Mouse (Mus musculus) layer of hippocampus, postnatal 10 days (tissue): ENCODE data around the gene Gpr87. TPM values are rescaled to one million over a fixed set of nuclear protein-coding genes. Genes with fewer than 3 reads are reported as not detected.
"Not testable (repeated sequence)": the region's sequence is repeated elsewhere in the genome, so short reads cannot be mapped to it uniquely, and the experiment has no call there.

Experiments used
- DNase-seq, 2 experiments: peaks; one replicate each; pipeline ENCODE4 v3.0.0; 2021; ENCODE audit warnings: low spot score in 2 of 2
- total RNA-seq, 2 experiments: library from RNA; stranded (reverse); gene quantifications; 2 replicates each; pipeline ENCODE4 v1.2.3; 2021

Gpr87 gene
- total RNA-seq, 2 experiments from 2014 or later: not detected

DNA sequence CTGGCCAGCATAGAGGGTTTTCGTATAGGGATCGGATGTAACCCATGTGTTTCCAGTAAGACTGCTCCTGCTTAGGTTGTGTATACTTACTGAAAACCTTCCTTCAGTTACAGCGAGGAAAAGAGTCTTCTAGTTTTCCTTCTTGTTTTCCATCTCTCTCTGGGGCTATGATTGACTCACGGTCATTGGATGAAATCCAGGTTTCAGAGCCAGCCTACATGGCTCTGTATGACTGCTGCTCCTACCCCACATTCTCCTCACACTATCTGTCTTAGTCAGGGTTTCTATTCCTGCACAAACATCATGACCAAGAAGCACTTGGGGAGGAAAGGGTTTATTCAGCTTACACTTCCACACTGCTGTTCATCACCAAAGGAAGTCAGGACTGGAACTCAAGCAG, 54.0 kb downstream of the Gpr87 start:
- DNase-seq: not testable (repeated sequence)

GRCm38 (mm10) chr3:59140115-59140514, 54.8 kb downstream of the Gpr87 start:
- DNase-seq: no peak

DNA sequence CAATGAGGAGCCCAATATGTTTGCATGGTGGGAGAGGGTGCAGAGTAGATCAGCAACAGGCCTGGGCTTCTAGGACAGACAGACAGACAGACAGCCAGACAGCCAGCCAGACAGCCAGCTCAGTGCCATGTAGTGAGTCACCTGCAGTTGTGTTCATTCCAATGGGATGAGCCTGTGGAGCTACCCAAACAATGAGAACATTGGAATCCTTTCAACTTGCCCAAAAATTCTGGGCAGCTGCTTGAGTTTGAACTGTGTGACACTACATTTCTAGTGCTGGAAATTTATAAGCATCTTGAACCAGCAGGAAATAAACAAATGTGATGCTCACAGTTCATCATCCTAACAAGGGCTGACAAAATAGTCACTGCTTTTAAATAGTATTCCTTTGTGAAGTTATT, 55.3 kb downstream of the Gpr87 start:
- DNase-seq: no peak

- no peak for DNase-seq
Observed at GRCm38 (mm10) chr3:59138946-59139468, 55.9 kb downstream of the Gpr87 start.

DNA sequence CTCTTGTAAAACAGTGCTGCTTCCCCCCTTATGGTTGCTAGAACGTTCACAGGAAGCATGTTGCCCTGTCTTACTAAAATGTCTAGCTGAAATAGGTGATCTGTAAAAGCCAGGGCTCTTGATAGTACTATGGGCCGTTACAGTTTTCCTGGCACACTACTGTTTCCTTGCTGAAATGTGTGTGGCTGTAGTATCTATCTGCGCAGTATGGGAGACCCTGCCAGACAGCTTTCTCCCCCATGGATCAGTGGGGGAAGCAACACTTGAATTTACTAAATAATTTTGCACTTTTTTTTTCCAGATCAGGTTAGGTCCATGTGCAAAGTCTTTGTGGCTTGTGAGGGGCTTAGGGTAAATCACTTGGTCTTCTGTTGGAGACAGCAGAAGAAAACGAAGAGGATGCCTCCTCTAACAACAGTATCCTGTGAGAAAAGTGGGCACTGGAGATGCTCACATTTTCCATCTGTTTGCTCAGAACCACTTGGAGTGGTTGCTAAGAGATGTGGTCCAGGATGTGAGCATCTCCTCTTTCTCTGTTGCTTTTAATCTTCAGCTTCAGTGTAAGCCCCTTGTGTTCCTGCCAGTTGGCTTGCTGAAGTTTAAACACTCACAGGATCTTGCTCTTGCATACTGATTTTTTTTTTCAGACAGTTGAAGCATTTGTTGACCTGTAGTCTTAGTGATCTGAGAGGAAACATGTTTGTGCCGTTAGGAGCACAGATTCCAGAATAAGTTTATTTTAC, 58.8 kb downstream of the Gpr87 start:
- peak in 1 of 2 experiments; percentile 30 for DNase-seq

DNA sequence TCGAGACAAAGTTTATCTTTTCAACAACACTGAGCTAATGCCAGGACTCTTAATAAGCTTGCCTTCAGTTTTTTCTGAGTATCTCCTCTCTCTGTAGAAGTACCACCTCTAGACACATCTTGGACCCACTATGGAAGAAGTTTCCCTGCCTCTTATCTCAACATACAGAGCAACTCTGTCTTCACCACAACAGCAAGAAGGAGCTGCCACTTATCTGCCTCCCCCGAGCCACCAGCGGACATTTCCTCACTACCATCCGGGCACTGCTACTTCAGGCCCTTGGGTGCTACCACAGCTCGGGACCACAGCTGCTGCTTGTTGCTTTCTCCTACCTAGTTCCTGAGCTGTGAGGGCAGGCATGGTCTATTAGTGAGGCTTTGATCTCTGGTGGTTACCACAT, 61.7 kb downstream of the Gpr87 start:
- DNase-seq: no peak

DNA sequence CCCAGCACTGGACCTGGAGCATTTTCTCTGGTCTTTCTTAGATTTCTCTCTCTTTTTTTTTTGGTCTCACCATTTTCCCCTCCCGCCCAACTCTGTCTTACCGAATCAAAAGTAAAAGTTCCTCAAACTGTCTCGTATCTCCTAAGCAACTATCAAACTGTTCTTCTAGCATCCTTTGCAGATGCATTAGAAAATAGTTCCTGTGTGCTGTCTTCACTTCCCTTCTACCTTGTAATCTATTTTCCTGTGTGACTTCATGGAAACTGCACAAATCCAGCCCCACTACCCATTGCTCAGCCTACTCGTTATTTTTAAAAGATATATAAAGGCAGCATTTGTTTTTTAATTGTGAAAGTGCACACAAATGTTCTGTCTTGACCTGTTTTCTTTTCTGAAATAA, 62.9 kb downstream of the Gpr87 start:
- no peak for DNase-seq

- no peak for DNase-seq
Observed at GRCm38 (mm10) chr3:59131081-59131480, 63.8 kb downstream of the Gpr87 start.

GRCm38 (mm10) chr3:59130431-59130830, 64.5 kb downstream of the Gpr87 start:
- DNase-seq: no peak

- no peak for DNase-seq
Observed at GRCm38 (mm10) chr3:59129547-59129946, 65.4 kb downstream of the Gpr87 start.

Other genes with a start within 250 kb of the Gpr87 start
- 10 to 100 TPM; 32.7 to 36.9 TPM for gene Med12l, start 189.3 kb downstream of the Gpr87 start, total RNA-seq
- gene Gpr171, start 93.3 kb downstream of the Gpr87 start, total RNA-seq: not detected
- gene P2ry14, start 41.5 kb downstream of the Gpr87 start, total RNA-seq: 1 to 10 TPM; 1.1 to 1.6 TPM
- 10 to 100 TPM in 1 of 2 experiments, 1 to 10 TPM in 1; 9.2 to 11.4 TPM for gene P2ry13, start 15.8 kb upstream of the Gpr87 start, total RNA-seq
- gene P2ry12, start 67.8 kb upstream of the Gpr87 start, total RNA-seq: 10 to 100 TPM; 52.7 to 54.8 TPM
- 1 to 10 TPM; 4.9 to 5.6 TPM for gene Igsf10, start 149.3 kb upstream of the Gpr87 start, total RNA-seq